Mouse (Mus musculus): ENCODE results near the gene Krt7. TPM values are rescaled to one million over a fixed set of nuclear protein-coding genes. Genes with fewer than 3 reads are reported as not detected.

The Krt7 gene
- not detected for total RNA-seq (2023)

DNA sequence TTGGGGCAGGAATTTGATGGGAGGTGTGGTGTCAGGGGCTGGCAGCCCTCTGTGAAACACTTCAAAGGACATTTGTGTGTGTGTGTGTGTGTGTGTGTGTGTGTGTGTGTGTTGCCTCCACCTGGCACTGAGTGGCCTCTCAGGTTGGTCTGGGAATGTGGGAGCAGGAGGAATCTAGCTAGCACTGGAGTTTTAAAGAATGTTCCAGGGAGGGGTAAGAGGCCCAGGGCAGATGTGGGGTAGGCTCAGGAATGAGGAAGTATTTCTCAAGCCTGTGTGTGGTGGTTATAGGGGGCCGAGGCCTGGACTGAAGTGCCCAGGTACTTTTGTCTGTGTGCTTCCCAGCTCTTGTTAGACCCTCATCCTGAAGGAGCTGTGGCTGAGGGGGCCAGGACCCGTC is at the start of gene Krt7:
Gene Krt7 (plus strand): TSS at position 269 of the 400 bp plus-strand sequence.

DNA sequence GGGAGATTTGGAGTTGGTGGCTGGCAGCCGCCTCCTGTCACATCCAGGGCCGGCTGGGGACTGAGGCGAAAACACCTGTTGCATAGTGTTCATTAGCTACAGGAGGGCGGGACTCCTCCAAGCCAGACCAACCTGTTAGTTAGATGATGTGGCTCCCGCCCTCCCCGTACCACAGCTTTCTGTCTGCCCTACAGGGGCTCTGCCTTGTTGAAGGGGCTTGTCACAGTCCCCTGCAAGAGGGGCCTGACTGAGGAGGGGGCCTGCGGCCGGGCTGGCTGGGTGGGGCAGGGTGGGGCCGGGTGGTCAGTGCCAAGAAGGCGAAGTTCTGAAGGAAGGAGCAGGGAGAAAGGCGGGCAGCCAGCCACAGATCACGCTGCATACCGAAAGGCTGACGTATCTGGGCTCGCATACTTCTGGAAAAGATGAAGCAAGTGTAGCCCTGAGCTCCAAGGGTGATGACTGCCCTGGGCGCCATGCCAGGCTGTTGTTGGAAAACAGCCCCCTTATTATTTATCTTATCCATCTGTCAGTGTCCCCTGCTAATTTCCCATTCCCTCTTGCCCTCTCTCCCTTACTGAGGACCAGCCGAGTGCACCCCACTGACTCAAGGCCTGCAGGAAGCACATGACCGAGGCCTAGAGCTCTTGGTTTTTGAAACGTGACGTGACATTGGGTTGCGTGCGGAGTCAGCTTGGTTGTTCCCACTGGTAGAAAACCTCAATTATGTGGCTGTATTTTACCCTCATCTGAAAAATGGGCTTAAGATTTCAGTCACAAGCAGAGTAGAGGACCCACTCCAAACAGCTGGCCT is 40.5 kb upstream of the Krt7 start, which contains the start of gene Krt80:
Gene Krt80 (minus strand): TSS at position 62 of the 811 bp plus-strand sequence.

DNA sequence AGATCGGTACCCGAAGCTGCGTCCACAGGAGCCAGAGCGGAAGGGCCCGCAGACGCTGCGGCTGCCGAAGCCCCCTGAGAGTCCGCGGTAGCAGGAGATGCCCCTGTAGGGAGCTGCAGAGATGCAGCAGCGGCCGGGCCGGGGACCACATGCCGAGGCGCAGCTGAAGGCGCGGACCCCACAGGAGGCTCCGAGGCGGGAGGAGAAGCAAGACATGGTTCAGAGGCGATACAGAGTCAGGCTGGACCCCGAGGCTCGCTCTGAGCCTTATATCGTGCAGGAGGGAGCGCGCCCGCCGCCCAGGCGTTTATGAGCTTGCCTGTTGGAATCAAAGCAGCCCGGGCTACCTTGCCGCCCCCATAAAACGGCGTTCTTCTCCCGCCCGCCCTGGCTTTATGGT is 27.7 kb downstream of the Krt7 start, which contains the start of gene Krt87:
Gene Krt87 (minus strand): TSS at position 250 of the 400 bp plus-strand sequence.

DNA sequence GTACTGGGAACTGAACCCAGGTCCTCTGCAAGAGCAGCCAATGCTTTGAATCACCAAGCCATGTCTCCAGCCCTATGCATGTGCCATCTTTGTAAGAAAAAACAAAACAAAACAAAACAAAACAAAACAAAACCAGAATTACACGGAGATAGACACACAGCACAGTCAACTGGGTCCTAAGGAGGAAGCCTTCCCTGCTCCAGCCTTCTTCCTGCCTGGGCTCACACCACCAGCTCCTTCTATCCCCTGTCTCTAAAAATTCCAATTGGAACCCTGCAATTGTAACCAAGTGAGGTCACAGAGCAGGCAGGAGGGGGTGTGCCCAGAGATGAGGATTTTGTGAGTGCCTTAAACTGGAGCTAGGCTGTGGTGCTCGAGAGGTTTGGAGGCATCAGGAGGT is 36.6 kb downstream of the Krt7 start, which contains the start of gene Krt88:
Gene Krt88 (plus strand): TSS at position 301 of the 400 bp plus-strand sequence.

DNA sequence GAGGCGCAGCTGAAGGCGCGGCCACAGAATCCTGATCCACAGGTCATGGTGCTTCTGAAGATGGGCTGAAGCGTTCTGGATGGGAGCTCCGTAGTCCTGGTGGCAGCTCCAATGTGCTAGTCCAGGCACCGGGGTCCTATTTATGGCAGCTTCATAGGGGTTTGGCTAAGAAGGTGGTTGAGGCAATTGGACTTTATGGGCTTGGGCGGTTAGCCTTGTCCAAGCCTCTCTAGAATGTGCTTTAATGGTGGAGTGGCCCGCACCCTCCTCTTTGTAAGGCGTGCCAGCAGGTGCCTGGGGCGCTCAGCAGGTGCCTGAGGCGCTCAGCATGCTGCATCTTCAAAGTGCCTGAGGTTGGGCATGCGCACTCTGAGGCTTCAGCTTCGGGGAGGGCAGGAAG is 52.8 kb downstream of the Krt7 start, which contains the start of gene Krt81:
Gene Krt81 (minus strand): TSS at position 101 of the 400 bp plus-strand sequence.

DNA sequence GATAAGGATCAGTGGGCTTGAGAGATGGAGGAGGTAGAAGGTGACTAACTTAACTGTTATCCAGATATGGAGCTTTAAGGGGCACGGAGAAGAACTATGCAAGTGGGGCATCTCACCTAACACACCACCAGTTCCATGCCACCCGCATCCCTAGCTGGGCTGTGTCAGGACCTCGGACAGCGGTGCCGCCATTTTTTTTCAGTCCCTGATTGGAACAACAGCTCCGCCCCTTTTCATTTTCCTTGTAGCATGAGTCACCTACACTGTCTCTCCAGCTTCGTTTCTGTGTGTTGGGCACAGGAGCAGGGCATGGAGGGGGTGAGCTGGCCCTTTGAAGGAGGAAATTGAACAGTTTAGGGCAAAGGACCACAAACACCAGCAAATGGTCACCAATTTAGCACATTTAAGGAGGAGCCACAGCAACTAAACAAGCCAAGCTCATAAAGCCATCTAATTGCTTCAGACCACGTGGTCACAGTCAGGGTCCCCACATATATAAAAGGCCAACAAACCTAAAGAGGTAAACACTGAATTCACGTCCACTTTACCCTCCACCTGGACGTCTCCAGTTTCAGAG is 62.2 kb downstream of the Krt7 start, which contains the start of gene Krt86:
Gene Krt86 (plus strand): TSS at position 527 of the 577 bp plus-strand sequence.

Other genes starting within 250 kb of the Krt7 start
- gene Acvr1b, start 237.0 kb upstream of the Krt7 start, total RNA-seq (2023): 27.9 TPM
- gene Grasp, start 186.9 kb upstream of the Krt7 start, total RNA-seq (2023): 11.8 TPM
- 467 TPM for gene Nr4a1, start 156.8 kb upstream of the Krt7 start, total RNA-seq (2023)
- gene Atg101, start 126.8 kb upstream of the Krt7 start, total RNA-seq (2023): 74.8 TPM
- gene 6030408B16Rik, start 117.8 kb upstream of the Krt7 start, total RNA-seq (2023): 2.3 TPM
- gene Krt80, start 40.9 kb upstream of the Krt7 start, total RNA-seq (2023): 1.3 TPM
- not detected for gene Krt87, start 27.8 kb downstream of the Krt7 start, total RNA-seq (2023)
- not detected for gene Krt88, start 36.7 kb downstream of the Krt7 start, total RNA-seq (2023)
- not detected for gene Krt81, start 52.7 kb downstream of the Krt7 start, total RNA-seq (2023)
- gene Krt86, start 62.4 kb downstream of the Krt7 start, total RNA-seq (2023): not detected
- gene Krt83, start 80.5 kb downstream of the Krt7 start, total RNA-seq (2023): not detected
- not detected for gene Gm49425, start 106.2 kb downstream of the Krt7 start, total RNA-seq (2023)
- not detected for gene Krt84, start 121.8 kb downstream of the Krt7 start, total RNA-seq (2023)
- not detected for gene Krt82, start 139.6 kb downstream of the Krt7 start, total RNA-seq (2023)
- not detected for gene Krt90, start 151.9 kb downstream of the Krt7 start, total RNA-seq (2023)
- not detected for gene Krt75, start 162.9 kb downstream of the Krt7 start, total RNA-seq (2023)
- gene Gm5414, start 217.1 kb downstream of the Krt7 start, total RNA-seq (2023): not detected
- gene Gm5478, start 236.3 kb downstream of the Krt7 start, total RNA-seq (2023): not detected

Measured in CD8-positive naive resting alpha-beta T cell, adult 57 days (primary cell).